Mouse (Mus musculus): ENCODE data around the gene Ndufa4l2.
A peak's percentile ranks its signal among the peaks of the same experiment; 100 is the strongest.

DNA sequence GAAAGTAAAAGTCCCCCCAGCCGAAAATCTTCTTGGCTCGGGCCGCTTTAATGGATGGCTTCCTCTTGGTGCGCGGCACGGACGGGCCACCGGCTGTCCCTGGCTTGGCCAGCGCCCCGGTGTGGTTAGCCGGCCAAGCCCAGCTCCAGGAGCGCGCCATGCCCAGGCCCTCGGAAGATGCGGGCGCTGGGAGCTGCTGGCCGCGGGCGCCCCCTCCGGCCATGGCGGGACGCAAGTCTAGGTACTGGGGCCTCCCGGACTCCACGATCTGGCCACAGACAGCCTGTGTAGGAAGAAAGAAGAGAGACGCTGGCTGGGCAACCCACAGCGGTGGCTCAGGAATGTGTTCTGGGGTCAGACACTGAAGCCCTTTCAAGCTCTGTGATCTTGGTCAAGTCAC, 11.9 kb downstream of the Ndufa4l2 start:
- TF ChIP-seq CTCF (IDR thresholded peaks at IDR 0.05; ENCODE audit: low read depth) (peak; percentile 53), EP300 (IDR thresholded peaks at IDR 0.05; ENCODE audit: low read depth) (no peak)
